In the genomic region with DNA sequence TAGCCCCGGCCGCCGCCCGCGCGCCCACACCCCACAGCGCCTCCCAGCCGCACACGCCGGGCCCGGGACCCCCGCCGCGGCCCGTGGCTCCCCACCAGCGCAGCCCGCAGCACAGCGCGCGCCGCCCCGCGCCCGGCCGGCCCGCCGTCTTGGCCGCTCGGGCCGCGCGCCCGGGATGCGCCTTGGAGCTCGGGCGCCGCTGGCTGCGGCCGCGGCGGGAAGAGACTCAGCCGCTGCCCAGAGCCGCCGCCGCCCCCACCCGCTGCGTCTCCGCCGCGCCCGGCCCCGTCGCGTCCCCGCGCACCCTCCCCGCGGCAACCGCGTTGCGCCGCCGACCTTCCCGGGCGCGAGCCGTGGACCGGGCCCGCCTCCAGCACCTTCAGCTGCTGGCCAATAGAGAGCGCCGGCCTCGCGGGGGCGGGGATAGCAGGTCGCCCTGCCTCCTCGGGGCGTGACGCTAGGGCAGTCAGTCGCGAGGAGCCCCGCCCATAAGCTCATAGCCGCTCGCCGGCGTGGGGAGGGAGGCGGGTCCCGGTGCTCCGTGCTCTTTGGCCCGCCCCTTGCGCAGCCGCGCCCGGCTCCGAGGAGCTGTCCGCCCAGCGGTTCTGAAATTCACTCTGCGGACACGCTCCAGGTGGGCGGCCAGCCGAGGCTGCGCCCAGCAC, we compare ENCODE assay signal across 8 mouse cellular contexts. TPM values are rescaled to one million over a fixed set of nuclear protein-coding genes. Genes with fewer than 3 reads are reported as not detected.
DNase-seq lines count a peak whose midpoint lies in the region; ATAC-seq lines count a peak whose summit lies in the region.

No protein-coding gene starts in this region.

- H3K36me3 ChIP-seq in heart, embryonic 12.5 days = no peaks in the 10 kb centered on the region
- no peaks in the 10 kb centered on the region for H3K36me3 ChIP-seq in kidney, embryonic 16.5 days (ENCODE audit: insufficient read depth, low read length)
- H3K36me3 ChIP-seq in splenic B cell, adult 2 months (ENCODE audit: control insufficient read depth, insufficient read depth, low read length, poor library complexity, severe bottlenecking) = no peaks in the 10 kb centered on the region

- WGBS in heart, embryonic 12.5 days = 4% methylated on average over 65 of the region's 101 CpGs
- under 1% methylated on average over 51 of the region's 101 CpGs for whole genome bisulfite sequencing in kidney, embryonic 16.5 days

- peak; percentile 93 for DNase-seq in CD4-positive helper T cell, adult 2 months (ENCODE audit: low read depth, low spot score)
- DNase-seq in c-Kit-negative CD71-positive TER-119-positive erythroid progenitor cells, embryonic 14.5 days (ENCODE audit: low read depth, low spot score) = peak; percentile 40
- DNase-seq in fat pad, adult 2 months (ENCODE audit: extremely low read depth, low read depth, low spot score) = peak; percentile 37
- peak; percentile 94 for DNase-seq in liver
- peak; percentile 83 for DNase-seq in naive thymus-derived CD4-positive, alpha-beta T cell, adult 2 months (ENCODE audit: low read depth)
- peak; percentile 71 for DNase-seq in splenic B cell, adult 2 months (ENCODE audit: low read depth, low spot score)

- H3K27ac ChIP-seq in heart, embryonic 12.5 days (ENCODE audit: poor library complexity, severe bottlenecking) = no peak overlapping the region
- H3K27ac ChIP-seq in kidney, embryonic 16.5 days (ENCODE audit: low read length) = no peak overlapping the region

- H3K4me3 ChIP-seq in heart, embryonic 12.5 days = peak overlapping the region; percentile 85
- peak overlapping the region; percentile 69 for H3K4me3 ChIP-seq in kidney, embryonic 16.5 days (ENCODE audit: low read length)

- H3K9me3 ChIP-seq in heart, embryonic 12.5 days (replicated peaks) = no peaks in the 10 kb centered on the region
- H3K9me3 ChIP-seq in kidney, embryonic 16.5 days (ENCODE audit: low read length) = no peaks in the 10 kb centered on the region

- peak overlapping the region; percentile 99 for H3K4me2 ChIP-seq in heart, embryonic 12.5 days
- H3K4me2 ChIP-seq in kidney, embryonic 16.5 days (replicated peaks; ENCODE audit: low read depth, low read length) = peak overlapping the region; percentile 100

- peaks cover 59% of the 10 kb centered on the region for H3K4me1 ChIP-seq in heart, embryonic 12.5 days (replicated peaks)
- peaks cover 9% of the 10 kb centered on the region for H3K4me1 ChIP-seq in kidney, embryonic 16.5 days (ENCODE audit: insufficient read depth, low read length)

- ATAC-seq in heart, embryonic 12.5 days (ENCODE audit: insufficient number of reproducible peaks, low FRiP score) = peak; percentile 95
- peak; percentile 98 for ATAC-seq in kidney, embryonic 16.5 days (ENCODE audit: low FRiP score, low TSS enrichment)

- H3K9ac ChIP-seq in heart, embryonic 12.5 days = peak overlapping the region; percentile 77
- H3K9ac ChIP-seq in kidney, embryonic 16.5 days (replicated peaks; ENCODE audit: low read length) = peak overlapping the region; percentile 69

- peaks cover 21% of the 10 kb centered on the region for H3K27me3 ChIP-seq in heart, embryonic 12.5 days (replicated peaks)
- H3K27me3 ChIP-seq in kidney, embryonic 16.5 days (ENCODE audit: insufficient read depth, low read length) = peaks cover 22% of the 10 kb centered on the region
- no peaks in the 10 kb centered on the region; the same call in 1 of the 2 replicates for H3K27me3 ChIP-seq in splenic B cell, adult 2 months (ENCODE audit: control insufficient read depth, insufficient read depth, low read length, poor library complexity, severe bottlenecking)

RNA-seq across cellular contexts. Expression of gene Pgbd5, which starts 5.2 kb away (rescaled TPM):
- polyA plus RNA-seq in heart, embryonic 12.5 days (2016; fragmentation: Nextera tagmentation; extraction: Ambion mirVana) = 2.5 and 2.6 TPM in 2 replicates
- polyA plus RNA-seq in kidney, embryonic 16.5 days (2015; fragmentation: Nextera tagmentation; extraction: Ambion mirVana) = 0.53 and 0.55 TPM in 2 replicates

Comparison
In these comparisons a context has a peak if more than half of its experiments do, and no peak if none do; other contexts are left out.
1. DNase-seq: peak in every context shown above with its lines; median percentile 94 in liver; 93 in CD4-positive helper T cell, adult 2 months; 83 in naive thymus-derived CD4-positive, alpha-beta T cell, adult 2 months; 71 in splenic B cell, adult 2 months; 40 in c-Kit-negative CD71-positive TER-119-positive erythroid progenitor cells, embryonic 14.5 days; 37 in fat pad, adult 2 months.